Mouse (Mus musculus) CH12.LX (cell line): ENCODE measurements around the gene Raph1. TPM values are rescaled to one million over a fixed set of nuclear protein-coding genes. Genes with fewer than 3 reads are reported as not detected.

Source experiments
- DNase-seq: peaks from one replicate; pipeline ENCODE4 v3.0.0-alpha.2; 2013; ENCODE audit errors: extremely low read depth
- H3K27ac ChIP-seq: 2 replicates; pipeline ENCODE4 v1.5.1; 2012; ENCODE audit warnings: low read depth, mild to moderate bottlenecking, control low read depth, moderate library complexity; ENCODE audit not compliant: insufficient read depth
- H3K27me3 ChIP-seq: replicated peaks from 2 replicates; pipeline ENCODE3; 2012; ENCODE audit warnings: inconsistent platforms
- H3K36me3 ChIP-seq, 2 experiments: replicated peaks in 1 of 2; 2 replicates each; pipeline versions ENCODE3 to v1.6.1; 2012; ENCODE audit warnings: inconsistent platforms in 1 of 2, low read length in 1 of 2, mild to moderate bottlenecking in 1 of 2, mixed read lengths in 1 of 2, moderate library complexity in 1 of 2; ENCODE audit not compliant: control insufficient read depth in 1 of 2, insufficient read depth in 1 of 2
- H3K4me1 ChIP-seq, 2 experiments: 2 replicates each; pipeline ENCODE4 v1.6.1; 2012; ENCODE audit warnings: inconsistent platforms in 1 of 2, moderate library complexity in 1 of 2; ENCODE audit not compliant: insufficient read depth in 2 of 2, control insufficient read depth in 1 of 2
- H3K4me2 ChIP-seq: 2 replicates; pipeline ENCODE4 v1.6.1; 2012; ENCODE audit warnings: low read depth, mild to moderate bottlenecking, control low read depth; ENCODE audit not compliant: poor library complexity, insufficient read depth, severe bottlenecking
- H3K4me3 ChIP-seq, 3 experiments: fragments of 150-350 bp in 1 of 3; sonication (generic) in 1 of 3; replicated peaks in 1 of 3; 2 replicates each; pipeline versions ENCODE3 to v1.5.1; 2011 to 2012; ENCODE audit warnings: low read depth in 2 of 3, low read length in 2 of 3, mild to moderate bottlenecking in 2 of 3, moderate library complexity in 2 of 3, control low read depth in 1 of 3, improper control_type of control experiment in 1 of 3, inconsistent platforms in 1 of 3, mixed read lengths in 1 of 3; ENCODE audit not compliant: poor library complexity in 1 of 3
- H3K79me2 ChIP-seq: replicated peaks from 2 replicates; pipeline ENCODE4 v1.6.1; 2012; ENCODE audit warnings: mild to moderate bottlenecking, moderate library complexity; ENCODE audit not compliant: control insufficient read depth, poor library complexity, insufficient read depth, severe bottlenecking; ENCODE audit errors: extremely low read depth
- H3K9ac ChIP-seq: 2 replicates; pipeline ENCODE4 v1.6.1; 2012; ENCODE audit warnings: low read depth, mild to moderate bottlenecking, control low read depth, moderate library complexity; ENCODE audit not compliant: insufficient read depth
- H3K9me3 ChIP-seq: replicated peaks from 2 replicates; pipeline ENCODE3; 2012; ENCODE audit warnings: low read length, inconsistent platforms, mixed read lengths
- E2F4 ChIP-seq: IDR thresholded peaks from 2 replicates; pipeline ENCODE4 v1.6.1; 2011; ENCODE audit warnings: low read depth, low read length, improper control_type of control experiment; ENCODE audit not compliant: insufficient replicate concordance
- ELF1 ChIP-seq: IDR thresholded peaks from 2 replicates; pipeline ENCODE4 v1.6.1; 2014; ENCODE audit warnings: low read depth, mild to moderate bottlenecking, inconsistent platforms, low read length, improper control_type of control experiment
- ETS1 ChIP-seq: conservative IDR thresholded peaks from 2 replicates; pipeline ENCODE4 v1.6.1; 2012; ENCODE audit warnings: low read depth, mild to moderate bottlenecking, inconsistent platforms, low read length, improper control_type of control experiment, moderate library complexity
- IRF4 ChIP-seq: IDR thresholded peaks from 2 replicates; pipeline ENCODE4 v1.6.1; 2014; ENCODE audit warnings: low read depth, mild to moderate bottlenecking, inconsistent platforms, low read length, improper control_type of control experiment
- JUN ChIP-seq: IDR thresholded peaks from 2 replicates; pipeline ENCODE4 v1.6.1; 2011; ENCODE audit warnings: low read depth, mild to moderate bottlenecking, low read length, improper control_type of control experiment, moderate library complexity; ENCODE audit not compliant: insufficient read depth
- NRF1 ChIP-seq: IDR thresholded peaks from 2 replicates; pipeline ENCODE4 v1.6.1; 2014; ENCODE audit warnings: low read depth, mild to moderate bottlenecking, inconsistent platforms, low read length, improper control_type of control experiment, moderate library complexity
- POLR2A ChIP-seq: IDR thresholded peaks from 2 replicates; pipeline ENCODE4 v1.6.1; 2011; ENCODE audit warnings: low read depth, mild to moderate bottlenecking, improper control_type of control experiment, low read length
- RCOR1 ChIP-seq: conservative IDR thresholded peaks from 2 replicates; pipeline ENCODE4 v1.6.1; 2012; ENCODE audit warnings: low read depth, mild to moderate bottlenecking, inconsistent platforms, low read length, improper control_type of control experiment
- dilution Hi-C: fragments of 300-500 bp; cut with MboI; formaldehyde crosslinking; loops from 2 replicates; pipeline ENCODE4 v1.14.3; 2020; ENCODE audit warnings: low sequenced_read_pairs; ENCODE audit not compliant: extremely low pct_unique_long_range_greater_than_20kb, extremely low pct_ligation_motif_present
- in situ Hi-C: fragments of 300-500 bp; cut with MboI; formaldehyde crosslinking; loops from 3 replicates; pipeline ENCODE4 v1.14.3; 2019; ENCODE audit warnings: low sequenced_read_pairs, low pct_ligation_motif_present, low pct_unique_long_range_greater_than_20kb, mixed read lengths
- polyA plus RNA-seq: library from polyadenylated mRNA; unstranded; fragments of >175 nt; gene quantifications from 2 replicates; pipeline ENCODE4 v1.2.1, GENCODE M21; 2012; ENCODE audit warnings: low read depth; ENCODE audit not compliant: insufficient read length
- total RNA-seq, 2 experiments: library from RNA; depleted of rRNA; stranded (reverse); fragments of 300-350 nt in 1 of 2; fragments of >200 nt in 1 of 2; gene quantifications; 2 replicates each; pipeline ENCODE4 v1.2.3; 2012 to 2014

The Raph1 gene
- total and polyA plus RNA-seq, 3 experiments: 3.7 to 7.6 (median 5.7) TPM

GRCm38 (mm10) chr1:60489660-60490059 lies 77.2 kb downstream of the Raph1 start:
- dilution Hi-C loops: no loop called here
- Histone ChIP-seq H3K79me2 (no peaks in the 10 kb centered on the region), H3K4me1 (no peaks in the 10 kb centered on the region), H3K9me3 (no peaks in the 10 kb centered on the region), H3K36me3 (peaks cover 48 to 81% of the 10 kb centered on the region in 2 experiments), H3K4me2 (no peak overlapping the region), H3K27me3 (no peaks in the 10 kb centered on the region), H3K9ac (no peak overlapping the region), H3K4me3 (no peak overlapping the region), H3K27ac (no peak overlapping the region)
- DNase-seq: no peak
- no peak for TF ChIP-seq E2F4
- in situ Hi-C loops: no loop called here

DNA sequence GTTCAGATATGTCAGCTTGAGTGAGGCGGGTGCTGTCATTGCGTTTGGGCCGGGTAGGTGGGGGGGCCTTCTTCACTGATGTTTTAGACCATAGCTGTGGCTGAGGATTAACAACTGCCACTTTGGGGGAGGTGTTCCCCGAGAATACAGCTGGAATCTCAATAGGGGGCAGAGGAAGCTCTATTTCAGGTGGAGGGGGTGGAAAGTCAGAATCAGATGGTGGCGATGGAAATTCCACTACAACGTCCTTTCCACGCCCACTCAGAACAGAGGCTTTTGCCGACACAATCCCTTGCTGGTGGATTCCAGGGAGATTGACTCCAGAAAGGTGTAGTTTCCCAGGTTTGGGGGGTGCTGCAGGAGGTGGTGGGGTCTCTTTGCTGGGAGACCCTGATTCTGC lies 78.3 kb downstream of the Raph1 start:
- H3K27me3 ChIP-seq: no peaks in the 10 kb centered on the region
- H3K9ac ChIP-seq: no peak overlapping the region
- dilution Hi-C loops: no loop called here
- in situ Hi-C loops: no loop called here
- TF ChIP-seq RCOR1 (no peak), JUN (no peak), ETS1 (no peak), ELF1 (no peak)
- H3K27ac ChIP-seq: no peak overlapping the region
- no peak overlapping the region for H3K4me3 ChIP-seq
- H3K4me2 ChIP-seq: no peak overlapping the region
- no peak for DNase-seq
- H3K9me3 ChIP-seq: no peaks in the 10 kb centered on the region
- H3K36me3 ChIP-seq: peaks cover 44 to 73% of the 10 kb centered on the region in 2 experiments
- H3K79me2 ChIP-seq: no peaks in the 10 kb centered on the region
- H3K4me1 ChIP-seq: no peaks in the 10 kb centered on the region

DNA sequence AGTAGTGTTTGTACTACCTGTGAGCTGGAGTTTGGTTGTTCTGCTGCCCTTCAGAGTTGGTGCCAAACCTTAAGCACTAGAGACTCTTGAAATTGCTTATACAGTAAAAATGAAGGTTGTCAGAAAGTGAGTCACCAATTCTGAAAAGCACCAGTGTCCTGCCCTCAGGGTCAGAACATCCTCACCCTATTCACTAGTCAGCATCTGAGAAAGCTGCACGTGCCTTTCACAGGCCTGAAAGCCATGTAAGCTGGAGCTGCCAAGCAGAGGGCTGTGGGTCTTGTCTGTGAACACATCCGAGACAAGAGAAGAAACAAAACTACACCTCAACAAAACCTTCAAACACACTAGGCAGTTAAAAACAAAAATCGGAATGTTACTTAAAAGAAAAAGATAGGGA lies 81.3 kb downstream of the Raph1 start:
- Histone ChIP-seq H3K4me1 (no peaks in the 10 kb centered on the region), H3K9me3 (no peaks in the 10 kb centered on the region), H3K4me2 (no peak overlapping the region), H3K27ac (no peak overlapping the region), H3K4me3 (no peak overlapping the region), H3K27me3 (no peaks in the 10 kb centered on the region), H3K36me3 (peaks cover 28 to 53% of the 10 kb centered on the region in 2 experiments), H3K9ac (no peak overlapping the region), H3K79me2 (no peaks in the 10 kb centered on the region)
- dilution Hi-C loops (no loop called here), in situ Hi-C loops (no loop called here)
- DNase-seq: no peak
- TF ChIP-seq IRF4 (no peak), NRF1 (no peak), POLR2A (no peak)
